Mouse (Mus musculus) embryonic facial prominence, embryonic 13.5 days (tissue): Measurements from ENCODE around the gene Galntl5. TPM values are rescaled to one million over a fixed set of nuclear protein-coding genes. Genes with fewer than 3 reads are reported as not detected.
"Not testable (repeated sequence)": the region's sequence is repeated elsewhere in the genome, so short reads cannot be mapped to it uniquely, and the experiment has no call there.

Experiments
- ATAC-seq: fragments of 200-750 bp; cut with Nextera tagmentation; 2 replicates; pipeline ENCODE4 v1.8.0; 2017; ENCODE audit warnings: low read depth; ENCODE audit not compliant: insufficient number of reproducible peaks, insufficient read depth, low FRiP score, low TSS enrichment
- H3K27ac ChIP-seq: fragments of 300-500 bp; sonication (generic); 2 replicates; pipeline ENCODE4 v1.5.1; 2015; ENCODE audit warnings: moderate library complexity, mild to moderate bottlenecking, inconsistent platforms
- H3K27me3 ChIP-seq: fragments of 300-500 bp; sonication (generic); 2 replicates; pipeline ENCODE4 v1.6.1; 2015; ENCODE audit warnings: mild to moderate bottlenecking, inconsistent platforms
- H3K36me3 ChIP-seq: fragments of 300-500 bp; sonication (generic); 2 replicates; pipeline ENCODE4 v1.6.1; 2015; ENCODE audit warnings: mild to moderate bottlenecking, inconsistent platforms
- H3K4me1 ChIP-seq: fragments of 300-500 bp; sonication (generic); 2 replicates; pipeline ENCODE4 v1.6.1; 2015; ENCODE audit warnings: inconsistent platforms
- H3K4me2 ChIP-seq: fragments of 300-500 bp; sonication (generic); 2 replicates; pipeline ENCODE4 v1.6.1; 2015; ENCODE audit warnings: moderate library complexity, mild to moderate bottlenecking, inconsistent platforms
- H3K4me3 ChIP-seq: fragments of 300-500 bp; sonication (generic); 2 replicates; pipeline ENCODE4 v1.5.1; 2015; ENCODE audit warnings: mild to moderate bottlenecking, inconsistent platforms
- H3K9ac ChIP-seq: fragments of 300-500 bp; sonication (generic); 2 replicates; pipeline ENCODE4 v1.6.1; 2015; ENCODE audit warnings: mild to moderate bottlenecking, inconsistent platforms
- H3K9me3 ChIP-seq: fragments of 300-500 bp; sonication (generic); 2 replicates; pipeline ENCODE4 v1.6.1; 2016; ENCODE audit warnings: inconsistent platforms
- WGBS: fragments of 180-500 bp; shearing (Covaris S2); methylation state at CpG from one replicate; pipeline ENCODE4 v1.1.7; 2015; ENCODE audit warnings: mixed read lengths; 5-methylcytosine and 5-hydroxymethylcytosine counted together
- polyA plus RNA-seq: library from polyadenylated mRNA; unstranded; fragments of >200 nt; fragmentation: Nextera tagmentation; extraction: Ambion mirVana; gene quantifications from 2 replicates; pipeline ENCODE4 v1.2.1, GENCODE M21; 2015

Galntl5 gene
- polyA plus RNA-seq, 1 experiment from 2014 or later = not detected

GRCm38 (mm10) chr5:25165102-25165788 lies 16.0 kb upstream of the Galntl5 start:
- Histone ChIP-seq H3K27ac (no peak overlapping the region), H3K4me2 (no peak overlapping the region), H3K9ac (no peak overlapping the region), H3K27me3 (no peaks in the 10 kb centered on the region), H3K36me3 (no peaks in the 10 kb centered on the region), H3K4me1 (no peaks in the 10 kb centered on the region), H3K9me3 (no peaks in the 10 kb centered on the region), H3K4me3 (no peak overlapping the region)
- 86% methylated on average over 4 of the region's 4 CpGs for WGBS
- ATAC-seq = no peak

GRCm38 (mm10) chr5:25165789-25166135 lies 15.5 kb upstream of the Galntl5 start:
- 88% methylated on average over 3 of the region's 3 CpGs for WGBS

GRCm38 (mm10) chr5:25166665-25167064 lies 14.6 kb upstream of the Galntl5 start:
- no peak overlapping the region for H3K4me2 ChIP-seq
- no peaks in the 10 kb centered on the region for H3K4me1 ChIP-seq
- no peaks in the 10 kb centered on the region for H3K27me3 ChIP-seq
- H3K9me3 ChIP-seq = no peaks in the 10 kb centered on the region
- no peak overlapping the region for H3K4me3 ChIP-seq
- no peak for ATAC-seq
- 77% methylated on average over 4 of the region's 4 CpGs for WGBS
- no peaks in the 10 kb centered on the region for H3K36me3 ChIP-seq
- no peak overlapping the region for H3K9ac ChIP-seq
- H3K27ac ChIP-seq = no peak overlapping the region

More at GRCm38 (mm10) chr5:25165789-25166135, 15.5 kb upstream of the Galntl5 start:
- no peak for ATAC-seq
- no peaks in the 10 kb centered on the region for H3K4me1 ChIP-seq
- H3K27ac ChIP-seq = no peak overlapping the region
- no peaks in the 10 kb centered on the region for H3K27me3 ChIP-seq
- no peak overlapping the region for H3K4me2 ChIP-seq
- H3K9me3 ChIP-seq = no peaks in the 10 kb centered on the region
- no peak overlapping the region for H3K9ac ChIP-seq
- no peaks in the 10 kb centered on the region for H3K36me3 ChIP-seq
- no peak overlapping the region for H3K4me3 ChIP-seq

- H3K4me2 ChIP-seq, ATAC-seq: not testable (repeated sequence)
- WGBS = 90% methylated on average over 5 of the region's 5 CpGs
Observed at GRCm38 (mm10) chr5:25177937-25178336, 3.3 kb upstream of the Galntl5 start.

DNA sequence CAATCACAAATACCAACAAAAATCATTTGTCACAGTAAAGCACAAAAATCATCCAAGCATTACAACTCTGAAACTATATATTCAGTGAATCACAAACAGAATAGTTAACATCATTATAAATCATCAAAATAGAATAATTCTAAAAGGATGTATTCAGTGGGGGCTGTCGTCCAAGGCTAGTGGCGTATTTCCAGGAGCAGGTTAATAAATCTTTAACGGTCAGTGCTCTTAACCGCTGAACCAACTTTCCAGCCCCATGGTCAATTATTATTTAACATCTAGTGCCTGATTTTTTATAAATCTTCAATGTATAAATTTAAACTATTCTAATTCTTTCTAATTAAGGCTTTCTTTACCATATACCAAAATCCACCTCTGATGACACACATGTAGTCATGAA lies 2.7 kb upstream of the Galntl5 start:
- not testable (repeated sequence) for H3K4me1 ChIP-seq, H3K4me2 ChIP-seq, H3K4me3 ChIP-seq, H3K27ac ChIP-seq, ATAC-seq, H3K27me3 ChIP-seq, H3K9ac ChIP-seq, H3K36me3 ChIP-seq, H3K9me3 ChIP-seq
- 90% methylated on average over 4 of the region's 4 CpGs for WGBS

More at GRCm38 (mm10) chr5:25177937-25178336, 3.3 kb upstream of the Galntl5 start:
- not testable (repeated sequence) for H3K9me3 ChIP-seq, H3K36me3 ChIP-seq, H3K9ac ChIP-seq, H3K27ac ChIP-seq, H3K4me3 ChIP-seq, H3K27me3 ChIP-seq, H3K4me1 ChIP-seq

- no peak for ATAC-seq
- Histone ChIP-seq H3K9me3 (no peaks in the 10 kb centered on the region), H3K9ac (no peak overlapping the region), H3K4me1 (no peaks in the 10 kb centered on the region), H3K27ac (no peak overlapping the region), H3K36me3 (no peaks in the 10 kb centered on the region), H3K4me2 (no peak overlapping the region), H3K27me3 (no peaks in the 10 kb centered on the region), H3K4me3 (no peak overlapping the region)
- 91% methylated on average over 4 of the region's 4 CpGs for whole genome bisulfite sequencing
Observed at GRCm38 (mm10) chr5:25179284-25179683, 2.0 kb upstream of the Galntl5 start.

DNA sequence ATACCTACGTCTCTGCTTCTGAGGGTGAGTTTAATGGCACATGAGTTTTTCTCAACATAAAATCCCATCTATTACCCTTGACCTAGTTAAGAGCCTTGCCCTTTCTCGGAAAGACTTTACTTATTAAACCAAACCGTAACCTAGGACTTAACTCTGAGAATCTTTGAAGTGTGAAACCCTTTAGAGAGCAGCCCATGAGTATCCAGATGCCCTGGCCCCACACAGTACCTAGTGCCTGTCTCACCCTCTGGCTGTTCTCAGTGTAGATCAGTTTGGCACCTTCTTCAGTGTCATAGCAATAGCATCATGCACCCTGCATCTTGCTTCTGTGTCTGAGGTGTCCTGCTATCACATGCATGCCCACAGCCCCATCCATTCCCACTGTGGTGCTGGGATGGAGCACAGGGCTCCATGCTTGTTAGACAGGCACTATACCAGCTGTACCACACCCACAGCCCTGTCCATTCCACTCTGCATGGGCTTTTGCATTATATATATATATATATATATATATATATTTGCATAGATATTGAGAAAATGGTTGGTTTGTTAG lies 1.2 kb upstream of the Galntl5 start:
- WGBS = 82% methylated on average over 3 of the region's 3 CpGs
- Histone ChIP-seq H3K4me2 (no peak overlapping the region), H3K4me3 (no peak overlapping the region), H3K36me3 (no peaks in the 10 kb centered on the region), H3K9me3 (no peaks in the 10 kb centered on the region), H3K9ac (no peak overlapping the region), H3K27ac (no peak overlapping the region), H3K4me1 (no peaks in the 10 kb centered on the region), H3K27me3 (no peaks in the 10 kb centered on the region)
- ATAC-seq = no peak

GRCm38 (mm10) chr5:25183595-25183994 lies 2.3 kb downstream of the Galntl5 start:
- Histone ChIP-seq H3K27me3 (no peaks in the 10 kb centered on the region), H3K36me3 (no peaks in the 10 kb centered on the region), H3K4me3 (no peak overlapping the region), H3K27ac (no peak overlapping the region), H3K4me1 (peaks cover 11% of the 10 kb centered on the region), H3K9ac (no peak overlapping the region), H3K4me2 (no peak overlapping the region), H3K9me3 (no peaks in the 10 kb centered on the region)
- 80% methylated on average over 4 of the region's 4 CpGs for WGBS
- ATAC-seq = no peak

DNA sequence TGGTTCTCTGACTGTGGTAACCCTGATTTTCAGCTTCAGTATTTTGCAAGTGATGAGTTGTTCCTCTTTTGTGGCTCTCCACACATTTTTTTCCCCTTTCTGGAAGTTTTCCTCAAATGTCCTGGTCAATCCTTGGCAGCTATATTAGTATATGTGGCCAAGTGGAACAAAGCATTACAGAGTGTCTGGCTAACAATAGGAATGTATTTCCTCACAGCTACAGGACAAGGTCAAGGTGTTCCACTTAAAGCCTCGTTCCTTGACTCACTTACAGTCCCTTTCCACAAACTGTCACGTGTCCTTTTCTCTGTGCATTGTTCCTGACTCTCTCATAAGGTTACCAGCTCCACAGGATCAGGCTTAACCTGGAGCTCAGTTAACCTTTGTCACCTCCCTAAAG lies 3.3 kb downstream of the Galntl5 start:
- 56% methylated on average over 2 of the region's 2 CpGs for WGBS

GRCm38 (mm10) chr5:25187727-25188126 lies 6.5 kb downstream of the Galntl5 start:
- Histone ChIP-seq H3K9me3 (no peaks in the 10 kb centered on the region), H3K4me3 (no peak overlapping the region), H3K36me3 (no peaks in the 10 kb centered on the region), H3K27ac (no peak overlapping the region), H3K4me2 (no peak overlapping the region), H3K9ac (no peak overlapping the region), H3K27me3 (no peaks in the 10 kb centered on the region), H3K4me1 (peaks cover 16% of the 10 kb centered on the region)
- ATAC-seq = no peak

More for the DNA sequence above, 3.3 kb downstream of the Galntl5 start:
- Histone ChIP-seq H3K4me3 (no peak overlapping the region), H3K36me3 (no peaks in the 10 kb centered on the region), H3K9me3 (no peaks in the 10 kb centered on the region), H3K27me3 (no peaks in the 10 kb centered on the region), H3K4me2 (no peak overlapping the region), H3K9ac (no peak overlapping the region), H3K4me1 (peaks cover 14% of the 10 kb centered on the region), H3K27ac (no peak overlapping the region)
- no peak for ATAC-seq

GRCm38 (mm10) chr5:25188802-25189201 lies 7.5 kb downstream of the Galntl5 start:
- 44% methylated on average over 1 of the region's 1 CpGs for WGBS
- Histone ChIP-seq H3K9me3 (no peaks in the 10 kb centered on the region), H3K9ac (no peak overlapping the region), H3K4me1 (peaks cover 16% of the 10 kb centered on the region), H3K36me3 (no peaks in the 10 kb centered on the region), H3K27me3 (no peaks in the 10 kb centered on the region), H3K27ac (no peak overlapping the region), H3K4me2 (no peak overlapping the region), H3K4me3 (no peak overlapping the region)
- ATAC-seq = no peak

DNA sequence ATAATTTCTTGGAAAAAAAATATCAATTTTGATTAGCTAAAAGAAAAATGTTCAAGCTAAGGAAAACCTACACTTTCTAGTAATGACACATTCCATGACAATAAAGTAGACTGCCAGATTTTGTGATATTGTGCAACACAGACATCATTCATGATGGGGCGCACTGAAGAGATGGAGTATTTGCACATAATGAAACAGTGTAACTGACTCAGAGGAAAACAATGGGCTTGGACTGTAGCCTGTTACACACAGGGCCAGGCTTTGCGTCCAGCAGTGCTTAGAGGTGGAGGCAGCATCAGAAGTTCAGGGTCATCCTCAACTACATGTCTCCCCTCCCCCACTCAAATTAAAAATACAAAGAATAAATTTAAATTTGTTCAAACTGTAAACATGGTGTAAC lies 9.3 kb downstream of the Galntl5 start:
- H3K4me2 ChIP-seq = no peak overlapping the region
- no peak for ATAC-seq
- H3K9ac ChIP-seq = no peak overlapping the region
- no peak overlapping the region for H3K4me3 ChIP-seq
- no peaks in the 10 kb centered on the region for H3K9me3 ChIP-seq
- peaks cover 16% of the 10 kb centered on the region for H3K4me1 ChIP-seq
- no peaks in the 10 kb centered on the region for H3K36me3 ChIP-seq
- 86% methylated on average over 2 of the region's 2 CpGs for WGBS
- no peak overlapping the region for H3K27ac ChIP-seq
- no peaks in the 10 kb centered on the region for H3K27me3 ChIP-seq
